Mouse (Mus musculus): ENCODE measurements at regions not wholly inside any gene's neighbourhood (a gene's known extent, or its start where the extent isn't known, plus 50 kb on each side); places are given as distances from the start of the nearest gene placed in this dataset.

- WGBS: 61% methylated on average over 4 of the region's 4 CpGs
- Histone ChIP-seq H3K4me1 (0 out of 2 replicates have a peak, but pooled peaks cover 9% of the 10 kb centered on the region), H3K9me3 (replicated peaks) (no peaks in the 10 kb centered on the region), H3K27ac (no peak overlapping the region), H3K4me3 (replicated peaks) (no peak overlapping the region), H3K36me3 (no peaks in the 10 kb centered on the region), H3K4me2 (no peak overlapping the region), H3K27me3 (no peaks in the 10 kb centered on the region), H3K9ac (no peak overlapping the region)
- no peak for ATAC-seq (replicated peaks; ENCODE audit: low FRiP score)
These were observed 302.7 kb downstream of the Sorl1 start for GRCm38 (mm10) chr9:41821401-41821800.

GRCm38 (mm10) chr9:41817740-41818461, 306.2 kb downstream of the Sorl1 start:
- Histone ChIP-seq H3K27ac (peak overlapping the region; percentile 60; the same call in 1 of the 2 replicates), H3K9me3 (replicated peaks) (no peaks in the 10 kb centered on the region), H3K9ac (no peak overlapping the region), H3K4me1 (0 out of 2 replicates have a peak, but pooled peaks cover 9% of the 10 kb centered on the region), H3K36me3 (no peaks in the 10 kb centered on the region), H3K27me3 (no peaks in the 10 kb centered on the region), H3K4me2 (no peak overlapping the region), H3K4me3 (replicated peaks) (no peak overlapping the region)
- no peak for ATAC-seq (replicated peaks; ENCODE audit: low FRiP score)
- 46% methylated on average over 11 of the region's 11 CpGs for WGBS

- Histone ChIP-seq H3K27me3 (no peaks in the 10 kb centered on the region), H3K4me1 (0 out of 2 replicates have a peak, but pooled peaks cover 9% of the 10 kb centered on the region), H3K4me2 (no peak overlapping the region), H3K36me3 (no peaks in the 10 kb centered on the region), H3K9ac (no peak overlapping the region), H3K4me3 (replicated peaks) (no peak overlapping the region), H3K27ac (no peak overlapping the region), H3K9me3 (replicated peaks) (no peaks in the 10 kb centered on the region)
- WGBS: 98% methylated on average over 2 of the region's 2 CpGs
- no peak for ATAC-seq (replicated peaks; ENCODE audit: low FRiP score)
These were observed 308.2 kb downstream of the Sorl1 start for GRCm38 (mm10) chr9:41815921-41816320.

GRCm38 (mm10) chr9:41809291-41809690, 314.8 kb downstream of the Sorl1 start:
- Histone ChIP-seq H3K27me3 (no peaks in the 10 kb centered on the region), H3K4me3 (replicated peaks) (no peak overlapping the region), H3K9ac (no peak overlapping the region), H3K36me3 (no peaks in the 10 kb centered on the region), H3K4me2 (no peak overlapping the region), H3K27ac (0 out of 2 replicates have a peak overlapping the region, but pooled peaks have one; percentile 5), H3K9me3 (replicated peaks) (no peaks in the 10 kb centered on the region; the same call in 1 of the 2 replicates), H3K4me1 (peaks cover 26% of the 10 kb centered on the region)
- ATAC-seq (replicated peaks; ENCODE audit: low FRiP score): no peak
- 77% methylated on average over 4 of the region's 4 CpGs for WGBS

- Histone ChIP-seq H3K4me3 (replicated peaks) (no peak overlapping the region), H3K9me3 (replicated peaks) (no peaks in the 10 kb centered on the region; the same call in 1 of the 2 replicates), H3K36me3 (no peaks in the 10 kb centered on the region), H3K27ac (no peak overlapping the region), H3K27me3 (no peaks in the 10 kb centered on the region), H3K4me2 (no peak overlapping the region), H3K9ac (no peak overlapping the region), H3K4me1 (peaks cover 29% of the 10 kb centered on the region)
- WGBS: 72% methylated on average over 3 of the region's 3 CpGs
- no peak for ATAC-seq (replicated peaks; ENCODE audit: low FRiP score)
These were observed 315.3 kb downstream of the Sorl1 start for GRCm38 (mm10) chr9:41808791-41809190.

- 84% methylated on average over 5 of the region's 5 CpGs for WGBS
- Histone ChIP-seq H3K9me3 (replicated peaks) (no peaks in the 10 kb centered on the region; the same call in 1 of the 2 replicates), H3K9ac (no peak overlapping the region), H3K27me3 (no peaks in the 10 kb centered on the region), H3K4me1 (peaks cover 29% of the 10 kb centered on the region), H3K4me2 (no peak overlapping the region), H3K27ac (no peak overlapping the region), H3K36me3 (no peaks in the 10 kb centered on the region), H3K4me3 (replicated peaks) (no peak overlapping the region)
- ATAC-seq (replicated peaks; ENCODE audit: low FRiP score): no peak
These were observed 317.8 kb downstream of the Sorl1 start for GRCm38 (mm10) chr9:41806289-41806621.

- no peak overlapping the region for H3K9ac ChIP-seq
- peaks cover 29% of the 10 kb centered on the region for H3K4me1 ChIP-seq
- H3K27me3 ChIP-seq: no peaks in the 10 kb centered on the region
- WGBS: 37% methylated on average over 15 of the region's 15 CpGs
- H3K4me3 ChIP-seq (replicated peaks): no peak overlapping the region
- H3K4me2 ChIP-seq: 0 out of 2 replicates have a peak overlapping the region, but pooled peaks have one; percentile 27
- H3K9me3 ChIP-seq (replicated peaks): no peaks in the 10 kb centered on the region; the same call in 1 of the 2 replicates
- no peaks in the 10 kb centered on the region for H3K36me3 ChIP-seq
- H3K27ac ChIP-seq: peak overlapping the region; percentile 73
- no peak for ATAC-seq (replicated peaks; ENCODE audit: low FRiP score)
These were observed 318.4 kb downstream of the Sorl1 start for GRCm38 (mm10) chr9:41805491-41806288.

GRCm38 (mm10) chr9:41804711-41805331, 319.3 kb downstream of the Sorl1 start:
- 39% methylated on average over 10 of the region's 10 CpGs for WGBS
- no peak for ATAC-seq (replicated peaks; ENCODE audit: low FRiP score)
- H3K27ac ChIP-seq: peak overlapping the region; percentile 73

GRCm38 (mm10) chr9:41803680-41804460, 320.2 kb downstream of the Sorl1 start:
- H3K9me3 ChIP-seq (replicated peaks): no peaks in the 10 kb centered on the region; the same call in 1 of the 2 replicates
- H3K27ac ChIP-seq: peak overlapping the region; percentile 73; the same call in 1 of the 2 replicates
- ATAC-seq (replicated peaks; ENCODE audit: low FRiP score): no peak
- H3K9ac ChIP-seq: no peak overlapping the region
- peaks cover 23% of the 10 kb centered on the region for H3K4me1 ChIP-seq
- no peak overlapping the region for H3K4me3 ChIP-seq (replicated peaks)
- H3K27me3 ChIP-seq: no peaks in the 10 kb centered on the region
- WGBS: 63% methylated on average over 11 of the region's 11 CpGs
- H3K36me3 ChIP-seq: no peaks in the 10 kb centered on the region
- no peak overlapping the region for H3K4me2 ChIP-seq

More at GRCm38 (mm10) chr9:41804711-41805331, 319.3 kb downstream of the Sorl1 start:
- peaks cover 29% of the 10 kb centered on the region for H3K4me1 ChIP-seq
- H3K9ac ChIP-seq: no peak overlapping the region
- no peak overlapping the region for H3K4me2 ChIP-seq
- H3K4me3 ChIP-seq (replicated peaks): no peak overlapping the region
- H3K27me3 ChIP-seq: no peaks in the 10 kb centered on the region
- H3K9me3 ChIP-seq (replicated peaks): no peaks in the 10 kb centered on the region; the same call in 1 of the 2 replicates
- no peaks in the 10 kb centered on the region for H3K36me3 ChIP-seq

GRCm38 (mm10) chr9:41801376-41801775, 322.7 kb downstream of the Sorl1 start:
- H3K4me3 ChIP-seq (replicated peaks): no peak overlapping the region
- no peaks in the 10 kb centered on the region for H3K9me3 ChIP-seq (replicated peaks)
- H3K27me3 ChIP-seq: no peaks in the 10 kb centered on the region
- no peak overlapping the region for H3K9ac ChIP-seq
- no peak overlapping the region for H3K4me2 ChIP-seq
- ATAC-seq (replicated peaks; ENCODE audit: low FRiP score): no peak
- no peak overlapping the region for H3K27ac ChIP-seq
- peaks cover 22% of the 10 kb centered on the region for H3K4me1 ChIP-seq
- WGBS: 61% methylated on average over 4 of the region's 4 CpGs
- no peaks in the 10 kb centered on the region for H3K36me3 ChIP-seq

- Histone ChIP-seq H3K4me1 (0 out of 2 replicates have a peak, but pooled peaks cover 4% of the 10 kb centered on the region), H3K27ac (no peak overlapping the region), H3K4me3 (replicated peaks) (no peak overlapping the region), H3K9ac (no peak overlapping the region), H3K9me3 (replicated peaks) (no peaks in the 10 kb centered on the region), H3K4me2 (no peak overlapping the region), H3K27me3 (no peaks in the 10 kb centered on the region), H3K36me3 (no peaks in the 10 kb centered on the region)
- 86% methylated on average over 6 of the region's 6 CpGs for WGBS
- no peak for ATAC-seq (replicated peaks; ENCODE audit: low FRiP score)
These were observed 331.3 kb downstream of the Sorl1 start for GRCm38 (mm10) chr9:41792830-41793213.

Data from kidney, embryonic 15.5 days (tissue).